Mouse (Mus musculus) C2C12 (cell line): Measurements from ENCODE around the gene Tiprl.

ENCODE experiments used
- CEBPB ChIP-seq: IDR thresholded peaks from one replicate; pipeline ENCODE4 v1.6.1; 2011; ENCODE audit warnings: low read depth, mild to moderate bottlenecking, control low read depth, moderate library complexity
- CTCF ChIP-seq: IDR thresholded peaks from one replicate; pipeline ENCODE4 v1.5.1; 2011; ENCODE audit not compliant: control insufficient read depth, insufficient read depth, insufficient read length
- MAX ChIP-seq: IDR thresholded peaks from one replicate; pipeline ENCODE4 v1.6.1; 2011; ENCODE audit warnings: mild to moderate bottlenecking, control low read depth
- MYOD1 ChIP-seq: IDR thresholded peaks from one replicate; pipeline ENCODE4 v1.6.1; 2011; ENCODE audit warnings: low read depth; ENCODE audit not compliant: control insufficient read depth, insufficient read length
- MYOG ChIP-seq: IDR thresholded peaks from one replicate; pipeline ENCODE4 v1.6.1; 2011; ENCODE audit not compliant: control insufficient read depth, insufficient read length; ENCODE audit errors: extremely low read depth
- USF1 ChIP-seq: IDR thresholded peaks from one replicate; pipeline ENCODE4 v1.6.1; 2011; ENCODE audit warnings: low read depth, mild to moderate bottlenecking, control low read depth, moderate library complexity

- TF ChIP-seq CTCF (no peak), MYOD1 (no peak), USF1 (no peak), MAX (no peak), MYOG (no peak), CEBPB (no peak)
Measured at GRCm38 (mm10) chr1:165170157-165170556, 66.6 kb downstream of the Tiprl start.
